Mouse (Mus musculus) gastrocnemius, adult 2 months (tissue): ENCODE measurements around the gene Eno2. TPM values are rescaled to one million over a fixed set of nuclear protein-coding genes. Genes with fewer than 3 reads are reported as not detected.
"Not testable (repeated sequence)": the region's sequence is repeated elsewhere in the genome, so short reads cannot be mapped to it uniquely, and the experiment has no call there.

Experiments used
- DNase-seq: peaks from one replicate; pipeline ENCODE4 v3.0.0; 2022
- H3K27ac ChIP-seq: fragments of 200-600 bp; 2 replicates; pipeline ENCODE4 v1.8.1; 2022; ENCODE audit warnings: mild to moderate bottlenecking
- H3K4me3 ChIP-seq: fragments of 200-600 bp; 2 replicates; pipeline ENCODE4 v1.8.1; 2022; ENCODE audit warnings: mild to moderate bottlenecking, moderate library complexity
- CTCF ChIP-seq: fragments of 200-600 bp; IDR thresholded peaks from 2 replicates; pipeline ENCODE4 v1.8.1; 2022; ENCODE audit warnings: antibody characterized with exemption, mild to moderate bottlenecking, moderate library complexity
- intact Hi-C: fragments of 180-260 bp; cut with DNase I; formaldehyde crosslinking; loops from one replicate; pipeline ENCODE4 v1.15.1; 2025
- total RNA-seq, 2 experiments: library from RNA; stranded (reverse); gene quantifications; 2 replicates each; pipeline ENCODE4 v1.2.3; 2021

Gene Eno2
- total RNA-seq, 2 experiments from 2014 or later, result 1.2 to 2.0 TPM

DNA sequence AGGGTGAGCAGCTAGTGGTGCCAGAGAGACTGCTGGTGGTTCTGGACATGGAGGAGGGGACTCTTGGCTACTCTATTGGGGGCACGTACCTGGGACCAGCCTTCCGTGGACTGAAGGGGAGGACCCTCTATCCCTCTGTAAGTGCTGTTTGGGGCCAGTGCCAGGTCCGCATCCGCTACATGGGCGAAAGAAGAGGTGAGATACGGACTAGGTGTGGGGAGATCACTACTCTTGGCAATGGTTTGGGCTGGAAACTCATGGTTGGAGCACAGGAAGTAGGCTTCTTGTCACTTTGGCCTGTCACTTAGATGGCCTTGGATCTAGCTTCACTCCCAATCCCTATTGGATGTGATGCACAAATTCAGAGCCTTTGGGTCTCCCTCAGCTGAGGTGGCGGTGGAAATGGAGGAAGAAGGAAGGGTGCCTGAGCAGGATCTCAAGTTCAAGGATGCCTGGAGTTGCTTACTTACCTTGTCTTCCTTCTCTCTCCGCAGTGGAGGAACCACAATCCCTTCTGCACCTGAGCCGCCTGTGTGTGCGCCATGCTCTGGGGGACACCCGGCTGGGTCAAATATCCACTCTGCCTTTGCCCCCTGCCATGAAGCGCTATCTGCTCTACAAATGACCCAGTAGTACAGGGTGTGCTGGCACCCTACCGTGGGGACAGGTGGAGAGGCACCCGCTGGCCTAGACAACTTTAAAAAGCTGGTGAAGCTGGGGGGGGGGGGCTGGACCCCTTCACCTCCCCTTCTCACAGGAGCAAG is 40.5 kb upstream of the Eno2 start:
- peak; percentile 54 for DNase-seq
- intact Hi-C loops, result loop anchor here (5.0 kb wide), 1 partner anchor 53 kb away; the partner anchor contains the start of genes Atn1 and Gm45234
- H3K4me3 ChIP-seq, result peak overlapping the region; percentile 90
- no peak for TF ChIP-seq CTCF
- peak overlapping the region; percentile 99 for H3K27ac ChIP-seq

DNA sequence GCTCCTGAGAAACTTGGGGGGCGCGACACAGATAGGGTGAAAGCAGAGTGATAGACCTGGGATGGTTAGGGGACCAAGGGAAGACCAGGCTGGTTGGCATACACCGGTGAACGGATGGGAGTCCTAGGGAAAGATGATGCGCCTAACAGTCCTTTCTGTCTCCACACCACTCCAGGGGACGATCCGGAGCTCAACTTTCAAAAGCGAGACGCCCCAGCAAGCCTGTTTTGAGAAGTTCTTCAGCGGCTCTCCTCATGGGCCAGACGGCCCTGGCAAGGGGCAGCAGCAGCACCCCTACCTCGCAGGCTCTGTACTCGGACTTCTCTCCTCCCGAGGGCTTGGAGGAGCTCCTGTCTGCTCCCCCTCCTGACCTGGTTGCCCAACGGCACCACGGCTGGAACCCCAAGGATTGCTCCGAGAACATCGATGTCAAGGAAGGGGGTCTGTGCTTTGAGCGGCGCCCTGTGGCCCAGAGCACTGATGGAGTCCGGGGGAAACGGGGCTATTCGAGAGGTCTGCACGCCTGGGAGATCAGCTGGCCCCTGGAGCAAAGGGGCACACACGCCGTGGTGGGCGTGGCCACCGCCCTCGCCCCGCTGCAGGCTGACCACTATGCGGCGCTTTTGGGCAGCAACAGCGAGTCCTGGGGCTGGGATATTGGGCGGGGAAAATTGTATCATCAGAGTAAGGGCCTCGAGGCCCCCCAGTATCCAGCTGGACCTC is 39.7 kb upstream of the Eno2 start:
- Histone ChIP-seq H3K4me3 (peak overlapping the region; percentile 90), H3K27ac (peak overlapping the region; percentile 99)
- TF ChIP-seq CTCF, result peak; percentile 86
- intact Hi-C loops, result loop anchor here (5.0 kb wide), 1 partner anchor 52 kb away; the partner anchor contains the start of genes Atn1 and Gm45234
- peak; percentile 91 for DNase-seq

DNA sequence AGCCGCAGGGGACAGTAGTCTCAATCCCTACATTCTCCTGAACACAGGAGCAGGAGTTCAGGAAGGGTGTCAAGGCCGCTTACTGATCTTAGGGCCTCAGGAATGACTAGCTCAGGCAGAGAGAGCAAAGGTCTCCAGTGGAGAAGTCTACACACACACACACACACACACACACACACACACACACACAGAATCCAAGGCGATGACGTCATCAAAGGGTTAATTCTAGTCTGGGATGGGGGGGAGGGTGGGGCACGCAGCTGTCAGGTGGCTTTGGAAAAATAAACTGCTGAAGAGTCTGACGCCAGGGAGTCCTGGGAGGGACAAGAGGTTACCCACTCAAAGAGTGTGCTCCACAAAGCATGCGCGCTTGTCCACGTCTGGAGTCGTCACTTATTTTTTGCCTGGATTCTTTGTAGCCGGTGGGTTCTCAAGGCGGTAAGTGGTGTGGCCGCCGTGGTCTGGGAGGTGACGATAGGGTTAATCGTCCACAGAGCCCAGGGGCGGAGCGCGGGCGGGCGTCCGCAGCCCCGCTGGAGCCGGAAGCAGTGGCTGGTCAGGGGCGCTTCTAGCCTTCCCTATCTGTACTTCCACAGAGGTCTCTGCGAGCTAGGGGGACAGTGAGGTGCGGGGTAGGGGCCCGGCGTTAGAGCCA is 39.0 kb upstream of the Eno2 start, which contains the start of gene Spsb2:
Gene Spsb2, plus strand, starts transcription at position 304 of the 655 bp plus-strand sequence.
- peak; percentile 87 for DNase-seq
- peak within 1 kb of the TSS; percentile 99 for H3K27ac ChIP-seq
- peak within 1 kb of the TSS; percentile 90 for H3K4me3 ChIP-seq
- TF ChIP-seq CTCF, result no peak
- intact Hi-C loops, result loop anchor here (5.0 kb wide), 1 partner anchor 51 kb away; the partner anchor contains the start of genes Atn1 and Gm45234

DNA sequence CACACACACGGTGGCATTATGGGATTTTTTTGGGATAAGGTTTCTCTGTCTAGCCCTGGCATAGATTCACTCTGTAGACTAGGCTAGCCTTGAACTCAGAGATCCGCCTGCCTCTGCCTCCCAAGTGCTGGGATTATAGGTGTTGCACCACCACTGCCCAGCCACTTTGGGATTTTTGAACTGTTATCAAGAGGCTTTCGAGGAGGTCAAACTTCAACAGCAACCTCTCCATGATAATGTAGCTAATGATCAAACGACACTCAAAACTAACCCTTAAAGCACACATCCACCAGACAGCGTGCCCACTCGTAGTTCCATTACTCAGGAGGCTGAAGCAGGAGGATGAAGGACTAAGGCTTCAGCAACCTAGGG is 38.5 kb upstream of the Eno2 start:
- Histone ChIP-seq H3K4me3 (peak overlapping the region; percentile 90), H3K27ac (peak overlapping the region; percentile 99)
- DNase-seq, result no peak
- intact Hi-C loops, result loop anchor here (5.0 kb wide), 1 partner anchor 51 kb away; the partner anchor contains the start of genes Atn1 and Gm45234
- TF ChIP-seq CTCF, result no peak

DNA sequence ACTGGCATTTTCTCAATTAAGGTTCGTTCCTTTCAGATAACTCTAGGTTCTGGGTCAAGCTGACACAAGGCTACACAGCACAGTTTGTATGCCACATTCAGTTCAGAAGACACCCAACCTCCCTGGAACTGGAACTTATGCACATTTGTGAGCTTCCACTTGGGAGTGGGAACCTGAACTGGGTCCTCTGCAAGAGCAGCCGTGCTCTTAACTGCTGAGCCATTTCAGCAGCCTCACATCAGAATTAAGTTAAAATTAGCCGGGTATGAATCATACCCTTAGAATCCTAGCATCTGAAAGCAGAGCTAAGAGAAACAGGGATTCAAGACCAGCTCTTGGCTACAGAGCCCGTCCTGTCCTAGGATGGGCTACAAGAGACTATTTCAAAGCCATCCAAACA is 37.9 kb upstream of the Eno2 start:
- intact Hi-C loops, result loop anchor here (5.0 kb wide), 1 partner anchor 50 kb away; the partner anchor contains the start of genes Atn1 and Gm45234
- DNase-seq, result no peak
- no peak for TF ChIP-seq CTCF
- Histone ChIP-seq H3K4me3 (no peak overlapping the region), H3K27ac (peak overlapping the region; percentile 99)

DNA sequence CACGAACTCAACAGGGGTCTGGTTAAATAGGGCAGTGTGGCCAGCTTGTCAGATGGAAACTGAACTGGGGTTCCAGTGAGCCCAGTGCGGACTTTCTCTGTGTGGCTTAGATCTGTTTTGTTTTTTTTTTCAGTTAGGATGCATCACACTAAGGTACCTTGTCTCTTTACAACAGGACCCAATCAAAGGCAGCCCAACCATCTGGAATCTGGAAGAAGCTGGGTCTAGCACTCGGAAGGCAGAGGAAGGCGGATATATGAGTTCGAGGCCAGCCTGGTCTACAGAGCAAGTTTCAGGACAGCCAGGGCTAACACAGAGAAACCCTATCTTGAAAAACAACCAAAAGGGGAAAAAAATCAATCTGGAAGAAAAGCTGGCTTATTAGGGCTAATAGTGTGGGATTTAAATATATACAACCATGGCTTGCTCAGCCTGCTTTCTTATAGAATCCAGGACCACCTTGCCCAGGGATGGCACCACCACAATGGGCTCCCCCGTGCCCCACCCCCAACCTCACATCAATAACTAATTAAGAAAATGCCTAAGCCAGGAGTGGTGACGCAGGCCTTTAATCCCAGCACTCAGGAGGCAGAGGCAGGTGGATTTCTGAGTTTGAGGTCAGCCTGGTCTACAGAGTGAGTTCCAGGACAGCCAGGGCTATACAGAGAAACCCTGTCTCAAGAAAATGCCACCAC is 37.1 kb upstream of the Eno2 start:
- no peak for DNase-seq
- TF ChIP-seq CTCF, result no peak
- Histone ChIP-seq H3K4me3 (peak overlapping the region; percentile 74), H3K27ac (peak overlapping the region; percentile 99)
- intact Hi-C loops, result loop anchor here (5.0 kb wide), 1 partner anchor 49 kb away; the partner anchor contains the start of genes Atn1 and Gm45234

DNA sequence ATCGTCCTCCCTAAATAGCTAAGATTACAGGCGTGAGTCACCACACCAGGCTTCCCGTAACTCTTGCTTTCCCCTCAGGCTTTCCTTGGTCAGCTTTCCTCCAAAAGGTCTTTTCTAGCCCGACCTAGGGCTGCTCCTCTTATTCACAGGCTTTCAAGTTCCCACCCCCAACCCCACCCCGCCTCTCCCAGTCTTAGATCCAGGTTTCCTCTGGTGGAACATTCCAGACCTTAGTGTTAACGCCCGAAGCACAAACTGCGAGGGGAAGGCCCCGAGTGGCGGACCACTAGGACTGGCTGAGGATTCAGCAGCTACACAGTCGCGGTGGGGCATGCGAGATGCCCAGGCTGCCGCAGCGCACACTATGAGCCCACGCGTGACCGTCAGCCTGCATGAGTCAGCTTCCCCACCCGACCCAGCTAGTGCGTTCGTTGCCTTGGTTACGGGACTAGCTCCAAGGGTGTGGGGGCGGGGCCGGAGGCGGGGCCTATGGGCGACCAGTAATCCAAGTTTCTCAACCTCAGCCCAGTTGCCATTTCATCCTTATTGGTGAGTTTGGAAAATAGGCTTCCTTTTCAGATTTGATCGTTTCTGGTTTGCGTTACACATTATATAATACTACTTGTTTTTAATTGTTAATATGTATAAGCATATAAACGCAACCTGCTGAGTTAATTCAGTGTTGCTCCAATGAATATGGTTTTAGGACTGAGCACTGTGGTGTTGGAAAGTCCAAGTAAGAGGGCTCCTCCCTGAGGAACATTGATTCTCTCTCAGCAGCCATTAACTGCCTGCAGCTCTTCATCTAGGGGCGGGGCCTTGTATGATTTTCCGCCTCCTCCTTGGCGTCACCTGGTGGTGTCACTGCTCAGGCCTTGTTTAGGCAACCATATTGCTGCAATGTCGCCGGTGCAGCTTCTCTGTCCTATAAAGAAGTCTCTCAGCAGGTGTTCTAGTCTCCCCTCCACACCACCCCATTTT is 36.2 kb upstream of the Eno2 start:
- peak; percentile 28; the same call in 1 of the 2 replicates for TF ChIP-seq CTCF
- Histone ChIP-seq H3K4me3 (peak overlapping the region; percentile 74), H3K27ac (peak overlapping the region; percentile 99)
- intact Hi-C loops, result loop anchor here (5.0 kb wide), 1 partner anchor 48 kb away; the partner anchor contains the start of genes Atn1 and Gm45234
- DNase-seq, result peak; percentile 97

DNA sequence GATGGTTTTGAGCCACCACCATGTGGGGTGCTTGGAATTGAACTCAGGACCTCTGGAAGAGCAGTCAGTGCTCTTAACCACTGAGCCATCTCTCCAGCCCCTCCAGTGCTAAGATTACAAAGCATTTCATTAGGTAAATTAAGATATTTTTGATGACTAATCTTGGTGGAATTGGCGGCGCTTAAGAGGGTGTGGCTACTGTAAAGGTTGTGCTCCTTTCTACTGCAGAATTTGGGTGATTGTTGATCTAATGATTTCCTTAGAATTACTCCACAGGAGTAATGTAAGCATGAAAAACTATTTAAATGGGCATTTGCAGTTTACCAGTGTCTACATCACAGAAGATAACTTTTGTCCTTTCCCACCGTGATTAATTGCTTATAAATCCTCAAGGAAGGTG is 34.9 kb upstream of the Eno2 start:
- intact Hi-C loops, result no loop called here

DNA sequence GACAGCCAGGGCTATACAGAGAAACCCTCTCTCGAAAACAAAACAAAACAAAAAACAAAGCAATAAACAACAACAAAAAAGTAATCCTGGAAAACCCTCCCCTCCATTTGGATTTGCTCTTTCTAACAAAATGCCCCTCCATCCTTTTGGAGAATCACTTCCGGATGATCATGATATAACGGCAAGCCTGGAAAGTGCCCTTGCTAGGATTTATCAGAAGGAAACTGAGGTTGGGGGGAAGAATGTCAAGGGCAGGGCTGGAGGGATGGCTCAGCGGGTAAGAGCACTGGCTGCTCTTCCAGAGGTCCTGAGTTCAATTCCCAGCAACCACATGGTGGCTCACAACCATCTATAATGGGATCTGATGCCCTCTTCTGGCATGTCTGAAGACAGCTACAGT is 34.2 kb upstream of the Eno2 start:
- intact Hi-C loops, H3K4me3 ChIP-seq, H3K27ac ChIP-seq, DNase-seq: not testable (repeated sequence)

More for the DNA sequence above, 34.9 kb upstream of the Eno2 start:
- DNase-seq, result no peak
- TF ChIP-seq CTCF, result no peak
- no peak overlapping the region; the same call in 1 of the 2 replicates for H3K27ac ChIP-seq
- H3K4me3 ChIP-seq, result no peak overlapping the region

DNA sequence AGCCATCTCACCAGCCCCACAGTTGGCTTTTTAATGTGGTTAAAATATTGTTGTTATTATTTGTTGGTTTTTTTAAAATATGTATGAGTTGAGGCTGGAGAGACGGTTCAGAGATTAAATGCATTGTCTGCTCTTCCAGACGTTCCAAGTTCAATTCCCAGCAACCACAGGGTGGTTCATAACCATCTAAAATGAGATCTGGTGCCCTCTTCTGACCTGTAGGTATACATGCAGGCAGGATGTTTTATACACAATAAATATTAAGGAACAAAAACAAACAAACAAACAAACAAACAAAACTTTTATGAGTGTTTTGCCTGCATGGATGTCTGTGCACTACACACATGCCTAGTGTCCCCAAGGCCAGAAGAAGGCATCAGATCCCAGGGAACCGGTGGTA is 33.6 kb upstream of the Eno2 start:
- DNase-seq, result no peak
- H3K27ac ChIP-seq, result no peak overlapping the region
- intact Hi-C loops, result no loop called here

DNA sequence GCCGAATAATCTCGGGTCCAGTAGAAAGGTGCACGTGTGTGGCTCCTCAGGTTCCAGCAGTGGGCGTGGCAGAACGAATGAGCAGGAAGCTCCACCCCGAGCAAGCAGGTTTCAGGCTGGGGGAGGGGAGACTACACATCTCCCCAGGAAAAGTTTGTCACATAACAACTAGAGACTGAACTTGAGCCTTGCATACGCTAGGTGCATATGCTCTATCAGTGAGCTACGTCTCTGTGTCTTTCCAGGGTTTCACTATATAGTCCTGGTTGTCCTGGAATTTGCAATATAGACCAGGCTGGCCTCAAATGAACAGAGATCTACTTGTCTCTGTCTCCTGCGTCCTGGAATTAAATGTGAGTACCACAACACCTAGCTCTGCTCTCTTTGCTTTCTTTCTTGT is 32.9 kb upstream of the Eno2 start:
- DNase-seq, H3K4me3 ChIP-seq, intact Hi-C loops, H3K27ac ChIP-seq: not testable (repeated sequence)

More for the DNA sequence above, 33.6 kb upstream of the Eno2 start:
- H3K4me3 ChIP-seq, result no peak overlapping the region
- no peak for TF ChIP-seq CTCF
